Mouse (Mus musculus): Measurements from ENCODE around the gene Olig3. TPM values are rescaled to one million over a fixed set of nuclear protein-coding genes. Genes with fewer than 3 reads are reported as not detected.

Gene Olig3
- polyA plus RNA-seq, 1 experiment from 2014 or later = 17.3 TPM

GRCm38 (mm10) chr10:19397396-19397795 lies 41.1 kb downstream of the Olig3 start:
- no peak for ATAC-seq (ENCODE audit: low FRiP score)
- no peaks in the 10 kb centered on the region for H3K36me3 ChIP-seq
- H3K4me3 ChIP-seq (replicated peaks) = no peak overlapping the region
- no peak overlapping the region for H3K27ac ChIP-seq (replicated peaks)
- H3K27me3 ChIP-seq (replicated peaks) = peaks cover 45% of the 10 kb centered on the region
- H3K9ac ChIP-seq (replicated peaks) = no peak overlapping the region
- peaks cover 12% of the 10 kb centered on the region for H3K4me1 ChIP-seq
- no peaks in the 10 kb centered on the region for H3K9me3 ChIP-seq (replicated peaks)
- 60% methylated on average over 12 of the region's 12 CpGs for WGBS
- peak overlapping the region; percentile 43 for H3K4me2 ChIP-seq

GRCm38 (mm10) chr10:19401136-19401535 lies 44.8 kb downstream of the Olig3 start:
- 27% methylated on average over 5 of the region's 5 CpGs for WGBS
- peaks cover 12% of the 10 kb centered on the region for H3K4me1 ChIP-seq
- peaks cover 37% of the 10 kb centered on the region for H3K27me3 ChIP-seq (replicated peaks)
- no peaks in the 10 kb centered on the region for H3K36me3 ChIP-seq
- ATAC-seq (ENCODE audit: low FRiP score) = no peak
- no peak overlapping the region for H3K4me3 ChIP-seq (replicated peaks)
- no peak overlapping the region for H3K4me2 ChIP-seq
- no peak overlapping the region for H3K27ac ChIP-seq (replicated peaks)
- no peaks in the 10 kb centered on the region for H3K9me3 ChIP-seq (replicated peaks)
- no peak overlapping the region for H3K9ac ChIP-seq (replicated peaks)

DNA sequence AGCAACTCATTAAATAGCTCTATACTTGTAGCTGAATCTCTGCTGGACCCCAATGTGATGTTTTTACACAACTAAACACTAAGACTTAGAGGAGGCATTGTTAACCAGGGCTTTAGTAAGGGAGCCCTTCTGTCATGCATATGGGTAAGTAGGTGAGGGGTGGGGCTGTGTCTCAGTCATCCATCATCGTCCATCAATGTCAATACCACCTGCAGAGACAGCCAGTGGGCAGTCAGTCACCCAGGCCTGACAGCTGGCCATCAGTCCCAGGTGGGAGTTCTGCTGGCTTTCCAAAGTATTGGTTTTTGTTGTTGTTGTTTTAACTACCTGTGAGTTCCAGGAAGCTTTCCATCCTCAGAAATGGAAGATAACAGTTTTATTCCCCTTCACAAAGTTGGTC lies 48.1 kb downstream of the Olig3 start:
- no peak overlapping the region for H3K9ac ChIP-seq (replicated peaks)
- WGBS = 12% methylated on average over 1 of the region's 1 CpGs
- H3K4me1 ChIP-seq = no peaks in the 10 kb centered on the region
- no peak overlapping the region for H3K4me3 ChIP-seq (replicated peaks)
- H3K4me2 ChIP-seq = no peak overlapping the region
- no peaks in the 10 kb centered on the region for H3K9me3 ChIP-seq (replicated peaks)
- peaks cover 28% of the 10 kb centered on the region for H3K27me3 ChIP-seq (replicated peaks)
- H3K27ac ChIP-seq (replicated peaks) = no peak overlapping the region
- ATAC-seq (ENCODE audit: low FRiP score) = no peak
- H3K36me3 ChIP-seq = no peaks in the 10 kb centered on the region

DNA sequence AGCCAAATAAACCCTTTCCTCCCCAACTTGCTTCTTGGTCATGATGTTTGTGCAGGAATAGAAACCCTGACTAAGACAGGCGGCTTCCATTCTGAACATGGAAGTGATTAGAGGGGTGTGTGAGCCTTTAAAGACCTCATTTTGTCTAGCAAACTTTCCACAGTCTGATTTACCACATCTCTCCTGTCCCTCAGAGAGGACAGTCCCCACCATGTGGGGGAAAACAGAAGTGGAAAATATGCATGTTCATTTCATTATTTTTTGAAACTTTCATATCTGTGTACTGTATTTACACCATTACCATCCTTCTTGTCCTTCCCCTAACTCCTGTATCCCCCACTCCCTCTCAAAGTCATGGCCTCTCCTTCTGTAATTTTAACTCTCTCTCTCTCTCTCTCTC lies 49.6 kb downstream of the Olig3 start:
- no peaks in the 10 kb centered on the region for H3K36me3 ChIP-seq
- H3K9me3 ChIP-seq (replicated peaks) = no peaks in the 10 kb centered on the region
- WGBS = 81% methylated on average over 1 of the region's 1 CpGs
- H3K4me2 ChIP-seq = no peak overlapping the region
- H3K4me3 ChIP-seq (replicated peaks) = no peak overlapping the region
- peaks cover 22% of the 10 kb centered on the region for H3K27me3 ChIP-seq (replicated peaks)
- H3K27ac ChIP-seq (replicated peaks) = no peak overlapping the region
- no peaks in the 10 kb centered on the region for H3K4me1 ChIP-seq
- ATAC-seq (ENCODE audit: low FRiP score) = no peak
- no peak overlapping the region for H3K9ac ChIP-seq (replicated peaks)

DNA sequence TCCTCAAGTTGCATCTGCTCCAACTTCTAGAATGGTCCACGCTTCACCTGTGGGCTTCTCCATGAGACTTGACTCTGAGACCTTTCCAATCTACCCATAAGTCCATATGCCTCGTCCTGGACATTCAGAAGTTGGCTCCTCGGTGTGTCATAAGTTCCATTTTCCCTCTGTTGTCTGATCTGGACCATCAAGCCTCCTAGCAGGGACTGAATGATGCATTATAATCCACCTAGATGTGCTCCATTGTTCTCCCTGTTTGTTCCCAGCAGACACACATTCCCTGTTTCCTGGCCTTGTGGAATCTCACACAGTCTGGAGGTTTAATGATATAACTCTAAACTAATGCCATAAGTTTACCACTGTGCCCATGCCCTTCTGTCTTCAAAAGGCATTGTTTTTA lies 50.8 kb downstream of the Olig3 start:
- no peak for ATAC-seq (ENCODE audit: low FRiP score)
- Histone ChIP-seq H3K27me3 (replicated peaks) (peaks cover 18% of the 10 kb centered on the region), H3K4me1 (no peaks in the 10 kb centered on the region)

More for the DNA sequence above, 50.8 kb downstream of the Olig3 start:
- H3K4me3 ChIP-seq (replicated peaks) = no peak overlapping the region
- H3K9ac ChIP-seq (replicated peaks) = no peak overlapping the region
- no peaks in the 10 kb centered on the region for H3K9me3 ChIP-seq (replicated peaks)
- no peak overlapping the region for H3K27ac ChIP-seq (replicated peaks)
- H3K36me3 ChIP-seq = no peaks in the 10 kb centered on the region
- WGBS = 92% methylated on average over 3 of the region's 3 CpGs
- no peak overlapping the region for H3K4me2 ChIP-seq

Other genes starting within 250 kb of the Olig3 start
- 24.6 and 48.5 TPM in 2 replicates for gene Ifngr1, start 235.4 kb downstream of the Olig3 start, polyA plus RNA-seq (2015; fragmentation: Nextera tagmentation; extraction: Ambion mirVana)

All from neural tube, embryonic 15.5 days (tissue).